ENCODE assay signal across 32 mouse cellular contexts in genomic region chr1:17377562-17377961, GRCm38 (mm10).
DNase-seq lines count a peak whose midpoint lies in the region; ATAC-seq and TF ChIP-seq lines count a peak whose summit lies in the region.
"Had no signal": no experiment of that assay in that cellular context is flagged by ENCODE, and none has a peak within 500 bp of the region (broad histone marks: within the 10 kb centered on the region; RNA-seq: fewer than 3 reads in every experiment).

No protein-coding gene starts in this region.

- no peak overlapping the region for H3K4me3 ChIP-seq in heart, embryonic 10.5 days
- H3K4me3 ChIP-seq in heart, embryonic 12.5 days, result no peak overlapping the region
- no peak overlapping the region for H3K4me3 ChIP-seq in midbrain, postnatal 0 days (ENCODE audit: low read depth, low read length)
- H3K4me3 ChIP-seq in midbrain, embryonic 13.5 days (replicated peaks), result no peak overlapping the region
- H3K4me3 ChIP-seq: embryonic facial prominence, embryonic 12.5 days; forebrain, embryonic 10.5 days; forebrain, embryonic 15.5 days; hindbrain, embryonic 12.5 days; intestine, embryonic 15.5 days; liver, embryonic 12.5 days; midbrain, embryonic 10.5 days; myocyte; neural tube, embryonic 12.5 days had no signal

- intact Hi-C loops in heart, postnatal 36 days (cut with DNase I), result no loop called here

- H3K27me3 ChIP-seq in heart, embryonic 10.5 days (ENCODE audit: insufficient read depth, poor library complexity, severe bottlenecking), result no peaks in the 10 kb centered on the region
- H3K27me3 ChIP-seq in heart, embryonic 12.5 days (replicated peaks), result no peaks in the 10 kb centered on the region
- H3K27me3 ChIP-seq in midbrain, postnatal 0 days (ENCODE audit: insufficient read depth, low read length), result no peaks in the 10 kb centered on the region
- no peaks in the 10 kb centered on the region for H3K27me3 ChIP-seq in midbrain, embryonic 13.5 days
- H3K27me3 ChIP-seq: embryonic facial prominence, embryonic 12.5 days; forebrain, embryonic 15.5 days; hindbrain, embryonic 12.5 days; intestine, embryonic 15.5 days; liver, embryonic 12.5 days; neural tube, embryonic 12.5 days had no signal

- peak overlapping the region; percentile 13 for H3K4me2 ChIP-seq in heart, embryonic 12.5 days
- H3K4me2 ChIP-seq in midbrain, postnatal 0 days (ENCODE audit: low read depth, low read length, poor library complexity, severe bottlenecking), result no peak overlapping the region
- no peak overlapping the region for H3K4me2 ChIP-seq in midbrain, embryonic 13.5 days (replicated peaks)
- H3K4me2 ChIP-seq: embryonic facial prominence, embryonic 12.5 days; forebrain, embryonic 15.5 days; hindbrain, embryonic 12.5 days; intestine, embryonic 15.5 days; liver, embryonic 12.5 days; neural tube, embryonic 12.5 days had no signal

- WGBS in heart, embryonic 10.5 days, result 28% methylated on average over 2 of the region's 2 CpGs
- 7% methylated on average over 2 of the region's 2 CpGs for WGBS in heart, embryonic 12.5 days
- WGBS in midbrain, postnatal 0 days, result 53% methylated on average over 2 of the region's 2 CpGs
- WGBS in midbrain, embryonic 13.5 days, result 78% methylated on average over 2 of the region's 2 CpGs

- H3K4me1 ChIP-seq in heart, embryonic 10.5 days, result peaks cover 6% of the 10 kb centered on the region
- peaks cover 5% of the 10 kb centered on the region for H3K4me1 ChIP-seq in heart, embryonic 12.5 days (replicated peaks)
- no peaks in the 10 kb centered on the region for H3K4me1 ChIP-seq in midbrain, postnatal 0 days (ENCODE audit: insufficient read depth, low read length)
- no peaks in the 10 kb centered on the region for H3K4me1 ChIP-seq in midbrain, embryonic 13.5 days (replicated peaks)
- H3K4me1 ChIP-seq: embryonic facial prominence, embryonic 12.5 days; forebrain, embryonic 10.5 days; forebrain, embryonic 15.5 days; hindbrain, embryonic 12.5 days; intestine, embryonic 15.5 days; liver, embryonic 12.5 days; midbrain, embryonic 10.5 days; neural tube, embryonic 12.5 days had no signal

- H3K9me3 ChIP-seq in heart, embryonic 10.5 days, result no peaks in the 10 kb centered on the region
- no peaks in the 10 kb centered on the region for H3K9me3 ChIP-seq in heart, embryonic 12.5 days (replicated peaks)
- H3K9me3 ChIP-seq in midbrain, postnatal 0 days (ENCODE audit: low read length), result no peaks in the 10 kb centered on the region
- H3K9me3 ChIP-seq in midbrain, embryonic 13.5 days, result no peaks in the 10 kb centered on the region
- H3K9me3 ChIP-seq: embryonic facial prominence, embryonic 12.5 days; forebrain, embryonic 10.5 days; forebrain, embryonic 15.5 days; G1E; hindbrain, embryonic 12.5 days; intestine, embryonic 15.5 days; liver, embryonic 12.5 days; midbrain, embryonic 10.5 days; neural tube, embryonic 12.5 days had no signal

- peak; percentile 17 to 26 for DNase-seq in heart, adult 18-20 months
- DNase-seq in heart, embryonic 10.5 days (ENCODE audit: low spot score), result no peak
- DNase-seq in heart, postnatal 36 days, result no peak
- DNase-seq in midbrain, postnatal 0 days (ENCODE audit: low spot score), result peak; percentile 1
- DNase-seq in cerebellum, adult 11 months, result no peak
- DNase-seq: adrenal gland, postnatal 14 days; cerebellum, adult 2 months; cerebellum, postnatal 14 days; gastrocnemius, postnatal 25 days; kidney, adult 2 months; kidney, postnatal 10 days; layer of hippocampus, postnatal 36 days; left cerebral cortex, postnatal 4 days; liver, postnatal 0 days; lung, postnatal 10 days; right cerebral cortex, adult 18-20 months; spleen, adult 18-20 months; thymus, postnatal 25 days had no signal

- TF ChIP-seq CTCF in midbrain, postnatal 0 days (IDR thresholded peaks at IDR 0.05), result no peak

- ATAC-seq in heart, embryonic 12.5 days (ENCODE audit: insufficient number of reproducible peaks, low FRiP score), result peak; percentile 73
- ATAC-seq in midbrain, postnatal 0 days (ENCODE audit: low FRiP score), result no peak
- ATAC-seq in midbrain, embryonic 13.5 days, result no peak
- ATAC-seq: forebrain, embryonic 15.5 days; hindbrain, postnatal 0 days; intestine, embryonic 15.5 days; liver, embryonic 12.5 days; liver, postnatal 0 days; midbrain, embryonic 16.5 days had no signal

- no peaks in the 10 kb centered on the region for H3K36me3 ChIP-seq in heart, embryonic 10.5 days
- H3K36me3 ChIP-seq in heart, embryonic 12.5 days, result no peaks in the 10 kb centered on the region
- H3K36me3 ChIP-seq in midbrain, postnatal 0 days (ENCODE audit: insufficient read depth, low read length), result no peaks in the 10 kb centered on the region
- no peaks in the 10 kb centered on the region for H3K36me3 ChIP-seq in midbrain, embryonic 13.5 days
- H3K36me3 ChIP-seq: embryonic facial prominence, embryonic 12.5 days; forebrain, embryonic 10.5 days; forebrain, embryonic 15.5 days; G1E; hindbrain, embryonic 12.5 days; intestine, embryonic 15.5 days; liver, embryonic 12.5 days; midbrain, embryonic 10.5 days; neural tube, embryonic 12.5 days had no signal

- H3K27ac ChIP-seq in heart, embryonic 10.5 days, result no peak overlapping the region
- H3K27ac ChIP-seq in heart, embryonic 12.5 days (ENCODE audit: poor library complexity, severe bottlenecking), result peak overlapping the region; percentile 62; the same call in 1 of the 2 replicates
- no peak overlapping the region for H3K27ac ChIP-seq in midbrain, postnatal 0 days (ENCODE audit: low read depth, low read length)
- no peak overlapping the region for H3K27ac ChIP-seq in midbrain, embryonic 13.5 days
- H3K27ac ChIP-seq: embryonic facial prominence, embryonic 12.5 days; forebrain, embryonic 10.5 days; forebrain, embryonic 15.5 days; hindbrain, embryonic 12.5 days; hindbrain, postnatal 0 days; intestine, embryonic 15.5 days; liver, embryonic 12.5 days; midbrain, embryonic 10.5 days; neural tube, embryonic 12.5 days had no signal

- no peak overlapping the region for H3K9ac ChIP-seq in heart, embryonic 12.5 days
- no peak overlapping the region for H3K9ac ChIP-seq in midbrain, postnatal 0 days (replicated peaks; ENCODE audit: low read length, poor library complexity, severe bottlenecking)
- H3K9ac ChIP-seq in midbrain, embryonic 13.5 days (replicated peaks), result no peak overlapping the region
- H3K9ac ChIP-seq: embryonic facial prominence, embryonic 12.5 days; forebrain, embryonic 15.5 days; hindbrain, embryonic 12.5 days; intestine, embryonic 15.5 days; liver, embryonic 12.5 days; liver, postnatal 0 days; neural tube, embryonic 12.5 days had no signal

Comparison
In these comparisons a context has a peak if more than half of its experiments do, and no peak if none do; other contexts are left out.
1. DNase-seq: peak in heart, adult 18-20 months (2 of 2) and midbrain, postnatal 0 days (single experiment); none in heart, embryonic 10.5 days (single experiment), heart, postnatal 36 days (0 of 2) and cerebellum, adult 11 months (single experiment).